Mouse (Mus musculus): ENCODE data around the gene Palld. TPM values are rescaled to one million over a fixed set of nuclear protein-coding genes. Genes with fewer than 3 reads are reported as not detected.

Palld gene
- total and polyA plus RNA-seq, 3 experiments, result 0.87 to 7.1 (median 2.6) TPM

DNA sequence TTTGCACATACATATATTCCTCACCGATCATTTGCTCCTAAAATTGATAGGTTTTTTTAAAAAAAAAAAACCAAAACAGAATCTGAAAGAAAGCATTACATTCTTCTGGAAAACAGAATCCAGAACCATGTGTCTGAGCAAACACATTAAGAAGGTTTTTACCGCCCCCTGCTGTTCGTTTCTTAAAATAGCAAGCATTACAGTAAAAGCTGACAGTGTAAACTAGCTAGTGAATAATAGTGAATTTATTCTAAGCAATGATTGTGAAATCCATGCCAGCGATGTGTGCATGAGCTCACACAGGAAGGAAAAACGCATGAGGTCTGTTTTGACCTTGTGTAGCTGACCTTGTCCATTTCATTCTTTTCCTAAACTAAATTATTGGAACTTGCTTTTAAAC is 27.2 kb downstream of the Palld start:
- Histone ChIP-seq H3K36me3 (replicated peaks in 1 of 2; ENCODE audit: control insufficient read depth in 1 of 2, insufficient read depth in 1 of 2, low read length in 1 of 2) (no peaks in the 10 kb centered on the region), H3K9me3 (replicated peaks; ENCODE audit: low read length) (no peaks in the 10 kb centered on the region), H3K27me3 (replicated peaks) (no peaks in the 10 kb centered on the region), H3K27ac (ENCODE audit: insufficient read depth, low read depth) (no peak overlapping the region), H3K79me2 (replicated peaks; ENCODE audit: control insufficient read depth, extremely low read depth, insufficient read depth, poor library complexity, severe bottlenecking) (no peaks in the 10 kb centered on the region), H3K9ac (ENCODE audit: insufficient read depth, low read depth) (no peak overlapping the region), H3K4me2 (ENCODE audit: insufficient read depth, low read depth, poor library complexity, severe bottlenecking) (no peak overlapping the region), H3K4me1 (ENCODE audit: control insufficient read depth in 1 of 2, insufficient read depth in 2 of 2) (no peaks in the 10 kb centered on the region), H3K4me3 (replicated peaks in 1 of 3; ENCODE audit: low read depth in 2 of 3, low read length in 2 of 3, poor library complexity in 1 of 3) (no peak overlapping the region)
- TF ChIP-seq RAD21 (IDR thresholded peaks at IDR 0.05; ENCODE audit: low read depth, low read length) (peak; percentile 96), MYC (IDR thresholded peaks at IDR 0.05; ENCODE audit: low read depth, low read length) (peak; percentile 95), NRF1 (IDR thresholded peaks at IDR 0.05; ENCODE audit: low read depth, low read length) (no peak), SMC3 (IDR thresholded peaks at IDR 0.05; ENCODE audit: low read depth, low read length) (peak; percentile 80), ZC3H11A (IDR thresholded peaks at IDR 0.05; ENCODE audit: low read depth, low read length) (peak; percentile 53; the same call in 1 of the 2 replicates), CTCF (conservative IDR thresholded peaks at IDR 0.05 in 1 of 2, IDR thresholded peaks at IDR 0.05 in 1 of 2; ENCODE audit: low read depth in 2 of 2, low read length in 2 of 2) (peak; percentile 56 to 91), NELFE (IDR thresholded peaks at IDR 0.05; ENCODE audit: low read depth, low read length) (no peak), E2F4 (IDR thresholded peaks at IDR 0.05; ENCODE audit: insufficient replicate concordance, low read depth, low read length) (no peak), ETS1 (conservative IDR thresholded peaks at IDR 0.05; ENCODE audit: low read depth, low read length) (no peak), IRF4 (IDR thresholded peaks at IDR 0.05; ENCODE audit: low read depth, low read length) (no peak), MEF2A (IDR thresholded peaks at IDR 0.05; ENCODE audit: borderline replicate concordance, low read depth, low read length) (no peak), MAX (IDR thresholded peaks at IDR 0.05; ENCODE audit: low read length) (0 out of 2 replicates have a peak, but pooled peaks have one; percentile 43)
- dilution Hi-C loops (cut with MboI; ENCODE audit: extremely low pct_ligation_motif_present, extremely low pct_unique_long_range_greater_than_20kb, low sequenced_read_pairs) (no loop called here), in situ Hi-C loops (cut with MboI; ENCODE audit: low pct_ligation_motif_present, low pct_unique_long_range_greater_than_20kb, low sequenced_read_pairs) (loop anchor here (25.0 kb wide), 1 partner anchor 162 kb away; no protein-coding TSS in a partner anchor)
- peak; percentile 80 for DNase-seq (ENCODE audit: extremely low read depth)

DNA sequence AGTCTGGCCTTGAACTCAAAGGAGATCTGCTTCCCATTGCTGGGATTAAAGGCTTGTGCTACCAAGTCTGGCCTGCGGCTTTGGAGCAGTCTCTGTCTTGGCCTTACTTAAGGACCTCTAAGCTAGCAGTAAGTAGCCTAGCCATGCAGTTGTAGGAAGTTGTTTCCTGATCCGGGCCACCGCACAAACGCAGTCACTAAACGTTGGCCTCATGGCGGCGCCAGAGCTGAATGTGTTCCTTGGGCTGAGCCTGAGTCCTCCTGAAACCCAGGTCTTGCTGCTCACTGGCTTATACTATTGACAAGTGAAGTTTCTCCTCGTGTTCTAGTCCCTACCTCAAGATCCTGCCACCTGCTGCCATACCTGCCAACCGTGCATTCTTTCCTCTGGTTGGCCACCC is 28.5 kb downstream of the Palld start:
- peak; percentile 10 for DNase-seq (ENCODE audit: extremely low read depth)
- Histone ChIP-seq H3K4me1 (ENCODE audit: control insufficient read depth in 1 of 2, insufficient read depth in 2 of 2) (no peaks in the 10 kb centered on the region), H3K9me3 (replicated peaks; ENCODE audit: low read length) (no peaks in the 10 kb centered on the region), H3K79me2 (replicated peaks; ENCODE audit: control insufficient read depth, extremely low read depth, insufficient read depth, poor library complexity, severe bottlenecking) (no peaks in the 10 kb centered on the region), H3K4me2 (ENCODE audit: insufficient read depth, low read depth, poor library complexity, severe bottlenecking) (no peak overlapping the region), H3K9ac (ENCODE audit: insufficient read depth, low read depth) (no peak overlapping the region), H3K27me3 (replicated peaks) (no peaks in the 10 kb centered on the region), H3K27ac (ENCODE audit: insufficient read depth, low read depth) (no peak overlapping the region), H3K4me3 (replicated peaks in 1 of 3; ENCODE audit: low read depth in 2 of 3, low read length in 2 of 3, poor library complexity in 1 of 3) (no peak overlapping the region), H3K36me3 (replicated peaks in 1 of 2; ENCODE audit: control insufficient read depth in 1 of 2, insufficient read depth in 1 of 2, low read length in 1 of 2) (no peaks in the 10 kb centered on the region)
- TF ChIP-seq KAT2A (IDR thresholded peaks at IDR 0.05; ENCODE audit: insufficient replicate concordance, low read length) (no peak), CTCF (conservative IDR thresholded peaks at IDR 0.05 in 1 of 2, IDR thresholded peaks at IDR 0.05 in 1 of 2; ENCODE audit: low read depth in 2 of 2, low read length in 2 of 2) (peak in 1 of 2 experiments; percentile 48; a peak in 2 of 4 replicates)
- in situ Hi-C loops (cut with MboI; ENCODE audit: low pct_ligation_motif_present, low pct_unique_long_range_greater_than_20kb, low sequenced_read_pairs), result loop anchor here (5.0 kb wide), 1 partner anchor 347 kb away; no protein-coding TSS in a partner anchor
- dilution Hi-C loops (cut with MboI; ENCODE audit: extremely low pct_ligation_motif_present, extremely low pct_unique_long_range_greater_than_20kb, low sequenced_read_pairs), result no loop called here

DNA sequence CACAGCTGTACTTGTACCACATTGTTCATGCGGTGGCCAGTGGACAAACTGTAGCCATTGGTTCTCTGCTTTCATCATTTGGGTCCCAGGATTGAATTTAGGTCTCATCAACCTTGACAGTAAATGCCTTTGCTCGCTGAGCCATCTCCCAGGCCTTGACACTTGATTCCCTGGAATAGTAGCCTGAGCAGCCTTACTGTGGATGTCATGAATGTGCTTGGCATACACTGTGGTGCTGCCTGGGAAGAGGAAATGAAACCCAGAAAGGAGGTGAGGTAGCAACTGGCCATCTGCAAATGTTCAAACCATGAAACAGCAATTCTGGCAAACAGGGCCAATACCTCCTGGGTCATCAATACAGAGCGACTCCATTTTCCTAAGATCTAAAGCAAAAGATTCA is 34.0 kb downstream of the Palld start:
- H3K79me2 ChIP-seq (replicated peaks; ENCODE audit: control insufficient read depth, extremely low read depth, insufficient read depth, poor library complexity, severe bottlenecking), result no peaks in the 10 kb centered on the region
- no peak for DNase-seq (ENCODE audit: extremely low read depth)
- H3K27ac ChIP-seq (ENCODE audit: insufficient read depth, low read depth), result no peak overlapping the region
- no peaks in the 10 kb centered on the region for H3K36me3 ChIP-seq (replicated peaks in 1 of 2; ENCODE audit: control insufficient read depth in 1 of 2, insufficient read depth in 1 of 2, low read length in 1 of 2)
- no peaks in the 10 kb centered on the region for H3K27me3 ChIP-seq (replicated peaks)
- H3K9ac ChIP-seq (ENCODE audit: insufficient read depth, low read depth), result no peak overlapping the region
- TF ChIP-seq TBP (conservative IDR thresholded peaks at IDR 0.05; ENCODE audit: low read depth, low read length) (no peak), MAZ (IDR thresholded peaks at IDR 0.05; ENCODE audit: low read depth, low read length) (no peak), IRF4 (IDR thresholded peaks at IDR 0.05; ENCODE audit: low read depth, low read length) (no peak), ETS1 (conservative IDR thresholded peaks at IDR 0.05; ENCODE audit: low read depth, low read length) (no peak), MYC (IDR thresholded peaks at IDR 0.05; ENCODE audit: low read depth, low read length) (no peak), SMC3 (IDR thresholded peaks at IDR 0.05; ENCODE audit: low read depth, low read length) (no peak), MAX (IDR thresholded peaks at IDR 0.05; ENCODE audit: low read length) (no peak)
- dilution Hi-C loops (cut with MboI; ENCODE audit: extremely low pct_ligation_motif_present, extremely low pct_unique_long_range_greater_than_20kb, low sequenced_read_pairs) (no loop called here), in situ Hi-C loops (cut with MboI; ENCODE audit: low pct_ligation_motif_present, low pct_unique_long_range_greater_than_20kb, low sequenced_read_pairs) (no loop called here)
- H3K4me2 ChIP-seq (ENCODE audit: insufficient read depth, low read depth, poor library complexity, severe bottlenecking), result no peak overlapping the region
- H3K9me3 ChIP-seq (replicated peaks; ENCODE audit: low read length), result peaks cover 4% of the 10 kb centered on the region
- H3K4me3 ChIP-seq (replicated peaks in 1 of 3; ENCODE audit: low read depth in 2 of 3, low read length in 2 of 3, poor library complexity in 1 of 3), result no peak overlapping the region
- no peaks in the 10 kb centered on the region; a peak in 1 of 4 replicates for H3K4me1 ChIP-seq (ENCODE audit: control insufficient read depth in 1 of 2, insufficient read depth in 2 of 2)
